Mouse (Mus musculus) T-helper 2 cell (primary cell): Measurements from ENCODE around the gene Qrfpr.

ENCODE experiments used
- in situ Hi-C: fragments of 300-600 bp; cut with MboI, MseI; formaldehyde crosslinking; loops from one replicate; pipeline ENCODE4 v1.15.1; 2025; ENCODE audit warnings: high pct_unique_total_duplicates

Gene Qrfpr

DNA sequence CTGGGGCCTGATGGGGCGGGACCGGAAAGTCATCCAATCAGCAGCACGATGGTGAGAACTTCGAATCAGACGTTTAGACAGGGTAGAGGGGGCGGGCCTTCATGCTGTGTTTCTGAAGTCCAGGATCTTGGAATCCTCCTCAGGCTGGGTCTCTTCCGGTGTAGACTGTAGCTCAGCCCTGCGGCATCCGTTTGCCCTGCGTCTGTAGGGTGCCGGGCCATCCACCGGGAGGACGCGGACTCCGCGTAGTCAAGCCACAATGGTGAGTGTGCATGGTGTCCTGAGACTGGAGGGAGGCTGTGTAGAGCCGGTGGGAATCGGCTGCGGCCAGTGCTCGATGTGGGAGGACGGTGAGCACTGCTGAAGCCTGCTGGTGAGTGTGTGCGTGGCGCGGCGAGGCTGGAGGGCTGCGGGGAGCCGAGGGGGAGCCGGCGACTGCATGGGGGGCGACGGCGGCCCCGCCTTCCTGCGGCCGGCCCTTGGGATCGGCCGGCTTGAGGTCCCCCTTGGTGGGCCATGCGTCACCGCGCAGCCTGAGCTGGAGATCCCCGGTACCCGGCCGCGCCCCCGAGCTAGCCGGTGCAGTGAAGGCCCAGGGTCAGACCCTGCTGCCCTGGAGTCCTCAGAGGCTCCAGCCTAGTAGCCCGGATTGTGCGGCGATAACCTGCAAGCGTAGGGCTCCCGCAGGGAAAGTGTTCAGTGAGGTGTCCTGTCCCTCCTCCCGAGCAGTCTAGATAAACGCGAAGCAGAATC is 71.0 kb downstream of the Qrfpr start, which contains the start of gene D3Ertd254e:
Gene D3Ertd254e, plus strand, starts transcription at position 84 of the 753 bp plus-strand sequence.
- in situ Hi-C loops, result no loop called here

DNA sequence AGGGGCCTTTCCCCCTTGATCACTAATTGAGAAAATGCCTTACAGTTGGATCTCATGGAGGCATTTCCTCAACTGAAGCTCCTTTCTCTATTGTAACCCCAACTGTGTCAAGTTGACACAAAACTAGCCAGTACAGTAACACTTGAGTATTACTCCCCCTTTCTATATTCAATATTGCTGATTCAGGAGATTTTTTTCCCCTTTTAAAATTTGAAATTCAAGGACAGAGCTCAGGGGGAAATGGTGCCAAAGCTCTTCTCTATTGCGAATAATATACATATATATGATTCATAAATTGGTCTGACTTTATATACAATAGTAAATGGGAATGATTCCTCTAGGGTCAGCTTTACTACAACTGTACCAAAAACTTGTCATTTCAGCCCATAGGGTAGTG is 71.6 kb downstream of the Qrfpr start:
- in situ Hi-C loops, result no loop called here

DNA sequence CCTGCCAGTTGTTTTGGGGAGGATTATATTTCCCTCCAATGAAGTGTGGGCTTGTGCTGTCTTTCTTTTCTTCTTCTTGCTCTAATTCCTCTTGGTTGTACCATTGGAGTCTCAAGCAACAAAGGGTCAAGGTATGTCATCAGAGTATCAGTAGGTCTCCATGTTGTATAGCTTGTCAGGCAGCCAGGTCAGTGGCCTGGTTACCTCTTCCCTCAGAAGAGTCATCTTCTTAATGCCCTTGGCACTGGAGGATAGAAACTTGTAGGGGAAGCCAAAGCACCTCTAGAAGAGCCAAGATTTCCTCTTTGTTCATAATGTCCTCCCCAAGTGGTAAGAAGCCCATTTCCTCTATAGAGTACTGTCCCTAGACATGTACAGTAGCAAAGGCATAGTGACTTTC is 83.1 kb downstream of the Qrfpr start:
- in situ Hi-C loops, result no loop called here

DNA sequence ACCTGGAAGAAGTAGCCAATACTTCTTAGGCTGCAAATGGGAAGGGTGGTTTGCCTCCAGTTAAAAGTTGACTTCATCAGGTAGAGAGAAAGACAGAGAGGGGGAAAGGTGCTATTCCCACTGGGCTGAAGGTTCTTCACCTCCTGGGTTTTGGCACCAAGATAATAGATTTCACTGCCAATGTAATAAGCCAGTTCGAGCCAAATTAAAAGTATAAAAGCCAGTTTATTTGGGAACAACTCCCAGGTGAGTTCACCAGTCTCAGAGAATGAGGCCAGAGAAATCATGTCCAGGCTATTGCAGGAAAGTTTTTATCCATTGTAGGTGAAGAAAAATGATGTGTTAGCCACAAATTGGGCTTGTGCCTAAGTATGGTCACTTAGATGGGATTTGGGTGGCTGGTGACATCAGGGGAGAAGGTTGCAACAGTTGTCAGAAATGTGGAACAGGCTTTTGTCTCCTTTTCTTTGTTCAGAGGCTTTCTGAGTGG is 83.9 kb downstream of the Qrfpr start:
- in situ Hi-C loops, result no loop called here

DNA sequence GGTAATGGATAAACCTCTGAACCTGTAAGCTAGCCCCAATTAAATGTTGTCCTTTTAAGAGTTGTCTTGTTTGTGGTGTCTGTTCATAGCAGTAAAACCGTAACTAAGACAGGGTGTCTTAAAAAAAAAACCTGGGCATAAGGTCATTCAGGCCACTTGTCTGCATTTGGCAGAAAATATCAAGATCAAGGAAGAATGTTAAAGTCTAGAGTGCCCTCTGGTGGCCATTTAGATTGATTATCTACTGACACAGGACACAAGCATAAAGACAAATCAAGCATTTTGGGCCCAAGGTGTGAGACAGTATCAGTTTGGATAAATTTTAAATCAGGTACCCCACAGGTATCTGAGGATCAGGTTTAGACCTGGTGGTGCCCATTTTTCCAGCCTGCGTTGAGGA is 84.6 kb downstream of the Qrfpr start:
- in situ Hi-C loops, result no loop called here

DNA sequence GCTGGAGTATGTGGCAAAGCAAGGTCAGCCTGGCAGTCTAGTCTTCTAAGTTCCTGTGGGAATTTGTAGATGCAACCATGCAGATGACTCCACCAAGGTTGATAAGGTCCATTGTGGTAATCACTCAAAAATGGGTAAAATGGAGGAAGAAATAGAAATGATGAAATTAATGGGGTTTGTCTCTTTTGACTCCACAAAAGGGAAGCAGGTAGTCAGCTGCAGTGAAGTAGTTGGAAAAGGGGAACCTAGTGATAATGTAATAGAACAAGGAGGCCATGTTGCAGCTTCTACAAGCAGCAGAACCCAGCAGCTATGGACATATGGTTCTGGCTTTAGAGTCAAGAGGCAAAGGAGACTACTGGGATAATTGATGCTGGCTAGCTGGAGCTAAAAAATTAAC is 86.0 kb downstream of the Qrfpr start:
- in situ Hi-C loops, result no loop called here
